Mouse (Mus musculus) lung, postnatal 0 days (tissue): ENCODE measurements around the gene Nudt19.

ENCODE experiments used
- CTCF ChIP-seq: IDR thresholded peaks from 2 replicates; pipeline ENCODE4 v1.5.1; 2016; ENCODE audit warnings: antibody characterized with exemption, mild to moderate bottlenecking
- EP300 ChIP-seq: IDR thresholded peaks from 2 replicates; pipeline ENCODE4 v1.6.1; 2016; ENCODE audit warnings: antibody characterized with exemption, mild to moderate bottlenecking, control low read depth

GRCm38 (mm10) chr7:35564067-35564865 lies 8.2 kb upstream of the Nudt19 start:
- no peak for TF ChIP-seq CTCF
- TF ChIP-seq EP300, result no peak
